Mouse (Mus musculus): ENCODE data around the gene Serpinh1. TPM values are rescaled to one million over a fixed set of nuclear protein-coding genes. Genes with fewer than 3 reads are reported as not detected.

The Serpinh1 gene
- polyA plus RNA-seq, 1 experiment from 2014 or later, result 1,149 TPM

- H3K27me3 ChIP-seq (ENCODE audit: control insufficient read depth, insufficient read depth, low read length), result peaks cover 9% of the 10 kb centered on the region
- no peak overlapping the region for H3K9ac ChIP-seq (ENCODE audit: low read length)
- H3K27ac ChIP-seq (ENCODE audit: low read length), result no peak overlapping the region
- H3K9me3 ChIP-seq (replicated peaks; ENCODE audit: control insufficient read depth, low read length), result no peaks in the 10 kb centered on the region
- H3K36me3 ChIP-seq (ENCODE audit: control insufficient read depth, insufficient read depth), result no peaks in the 10 kb centered on the region
- no peak overlapping the region for H3K4me3 ChIP-seq (ENCODE audit: low read length)
- WGBS, result 74% methylated on average over 6 of the region's 6 CpGs
- peaks cover 4% of the 10 kb centered on the region; the same call in 1 of the 2 replicates for H3K4me1 ChIP-seq (ENCODE audit: control insufficient read depth, insufficient read depth, low read length)
- no peak overlapping the region for H3K4me2 ChIP-seq (ENCODE audit: low read depth, low read length)
- no peak for ATAC-seq (replicated peaks; ENCODE audit: extremely low read depth, insufficient read depth, low FRiP score)
Observed at GRCm38 (mm10) chr7:99322691-99323320, 30.2 kb downstream of the Serpinh1 start.

GRCm38 (mm10) chr7:99320524-99320923 lies 32.5 kb downstream of the Serpinh1 start:
- no peak overlapping the region for H3K4me3 ChIP-seq (ENCODE audit: low read length)
- H3K4me1 ChIP-seq (ENCODE audit: control insufficient read depth, insufficient read depth, low read length), result peaks cover 4% of the 10 kb centered on the region; the same call in 1 of the 2 replicates
- H3K36me3 ChIP-seq (ENCODE audit: control insufficient read depth, insufficient read depth), result no peaks in the 10 kb centered on the region
- no peak overlapping the region for H3K27ac ChIP-seq (ENCODE audit: low read length)
- H3K27me3 ChIP-seq (ENCODE audit: control insufficient read depth, insufficient read depth, low read length), result peaks cover 4% of the 10 kb centered on the region
- no peak overlapping the region for H3K9ac ChIP-seq (ENCODE audit: low read length)
- H3K9me3 ChIP-seq (replicated peaks; ENCODE audit: control insufficient read depth, low read length), result no peaks in the 10 kb centered on the region
- WGBS, result 44% methylated on average over 14 of the region's 14 CpGs
- ATAC-seq (replicated peaks; ENCODE audit: extremely low read depth, insufficient read depth, low FRiP score), result no peak
- H3K4me2 ChIP-seq (ENCODE audit: low read depth, low read length), result no peak overlapping the region

- Histone ChIP-seq H3K4me3 (ENCODE audit: low read length) (no peak overlapping the region), H3K36me3 (ENCODE audit: control insufficient read depth, insufficient read depth) (no peaks in the 10 kb centered on the region), H3K4me2 (ENCODE audit: low read depth, low read length) (no peak overlapping the region), H3K9ac (ENCODE audit: low read length) (no peak overlapping the region), H3K9me3 (replicated peaks; ENCODE audit: control insufficient read depth, low read length) (no peaks in the 10 kb centered on the region), H3K27ac (ENCODE audit: low read length) (no peak overlapping the region), H3K4me1 (ENCODE audit: control insufficient read depth, insufficient read depth, low read length) (peaks cover 7% of the 10 kb centered on the region; the same call in 1 of the 2 replicates), H3K27me3 (ENCODE audit: control insufficient read depth, insufficient read depth, low read length) (no peaks in the 10 kb centered on the region; the same call in 1 of the 2 replicates)
- no peak for ATAC-seq (replicated peaks; ENCODE audit: extremely low read depth, insufficient read depth, low FRiP score)
- WGBS, result 78% methylated on average over 7 of the region's 7 CpGs
Observed at GRCm38 (mm10) chr7:99317475-99317874, 35.6 kb downstream of the Serpinh1 start.

GRCm38 (mm10) chr7:99316207-99316606 lies 36.8 kb downstream of the Serpinh1 start:
- H3K9ac ChIP-seq (ENCODE audit: low read length), result no peak overlapping the region
- no peaks in the 10 kb centered on the region for H3K9me3 ChIP-seq (replicated peaks; ENCODE audit: control insufficient read depth, low read length)
- ATAC-seq (replicated peaks; ENCODE audit: extremely low read depth, insufficient read depth, low FRiP score), result no peak
- no peak overlapping the region for H3K4me3 ChIP-seq (ENCODE audit: low read length)
- no peak overlapping the region for H3K27ac ChIP-seq (ENCODE audit: low read length)
- H3K27me3 ChIP-seq (ENCODE audit: control insufficient read depth, insufficient read depth, low read length), result no peaks in the 10 kb centered on the region; the same call in 1 of the 2 replicates
- 64% methylated on average over 7 of the region's 7 CpGs for WGBS
- no peaks in the 10 kb centered on the region for H3K36me3 ChIP-seq (ENCODE audit: control insufficient read depth, insufficient read depth)
- H3K4me2 ChIP-seq (ENCODE audit: low read depth, low read length), result no peak overlapping the region
- H3K4me1 ChIP-seq (ENCODE audit: control insufficient read depth, insufficient read depth, low read length), result peaks cover 12% of the 10 kb centered on the region

GRCm38 (mm10) chr7:99314565-99314964 lies 38.5 kb downstream of the Serpinh1 start:
- no peak overlapping the region for H3K4me2 ChIP-seq (ENCODE audit: low read depth, low read length)
- H3K4me1 ChIP-seq (ENCODE audit: control insufficient read depth, insufficient read depth, low read length), result peaks cover 9% of the 10 kb centered on the region
- H3K9me3 ChIP-seq (replicated peaks; ENCODE audit: control insufficient read depth, low read length), result no peaks in the 10 kb centered on the region
- no peak overlapping the region for H3K4me3 ChIP-seq (ENCODE audit: low read length)
- no peak; the same call in 1 of the 2 replicates for ATAC-seq (replicated peaks; ENCODE audit: extremely low read depth, insufficient read depth, low FRiP score)
- H3K27ac ChIP-seq (ENCODE audit: low read length), result no peak overlapping the region
- 77% methylated on average over 4 of the region's 4 CpGs for WGBS
- H3K9ac ChIP-seq (ENCODE audit: low read length), result no peak overlapping the region
- no peaks in the 10 kb centered on the region; the same call in 1 of the 2 replicates for H3K27me3 ChIP-seq (ENCODE audit: control insufficient read depth, insufficient read depth, low read length)
- no peaks in the 10 kb centered on the region for H3K36me3 ChIP-seq (ENCODE audit: control insufficient read depth, insufficient read depth)

GRCm38 (mm10) chr7:99313253-99313652 lies 39.8 kb downstream of the Serpinh1 start:
- no peak overlapping the region for H3K4me3 ChIP-seq (ENCODE audit: low read length)
- peaks cover 9% of the 10 kb centered on the region for H3K4me1 ChIP-seq (ENCODE audit: control insufficient read depth, insufficient read depth, low read length)
- no peak overlapping the region for H3K4me2 ChIP-seq (ENCODE audit: low read depth, low read length)
- WGBS, result 67% methylated on average over 8 of the region's 8 CpGs
- no peaks in the 10 kb centered on the region for H3K9me3 ChIP-seq (replicated peaks; ENCODE audit: control insufficient read depth, low read length)
- H3K36me3 ChIP-seq (ENCODE audit: control insufficient read depth, insufficient read depth), result no peaks in the 10 kb centered on the region
- H3K27me3 ChIP-seq (ENCODE audit: control insufficient read depth, insufficient read depth, low read length), result no peaks in the 10 kb centered on the region
- no peak for ATAC-seq (replicated peaks; ENCODE audit: extremely low read depth, insufficient read depth, low FRiP score)
- H3K9ac ChIP-seq (ENCODE audit: low read length), result no peak overlapping the region
- H3K27ac ChIP-seq (ENCODE audit: low read length), result no peak overlapping the region

- 54% methylated on average over 8 of the region's 8 CpGs for WGBS
- Histone ChIP-seq H3K36me3 (ENCODE audit: control insufficient read depth, insufficient read depth) (no peaks in the 10 kb centered on the region), H3K27ac (ENCODE audit: low read length) (no peak overlapping the region), H3K9ac (ENCODE audit: low read length) (no peak overlapping the region), H3K27me3 (ENCODE audit: control insufficient read depth, insufficient read depth, low read length) (no peaks in the 10 kb centered on the region), H3K4me1 (ENCODE audit: control insufficient read depth, insufficient read depth, low read length) (peaks cover 9% of the 10 kb centered on the region), H3K4me3 (ENCODE audit: low read length) (no peak overlapping the region), H3K9me3 (replicated peaks; ENCODE audit: control insufficient read depth, low read length) (no peaks in the 10 kb centered on the region), H3K4me2 (ENCODE audit: low read depth, low read length) (no peak overlapping the region)
- no peak for ATAC-seq (replicated peaks; ENCODE audit: extremely low read depth, insufficient read depth, low FRiP score)
Observed at GRCm38 (mm10) chr7:99312671-99313143, 40.3 kb downstream of the Serpinh1 start.

GRCm38 (mm10) chr7:99312058-99312457 lies 41.0 kb downstream of the Serpinh1 start:
- Histone ChIP-seq H3K9ac (ENCODE audit: low read length) (no peak overlapping the region), H3K27ac (ENCODE audit: low read length) (no peak overlapping the region), H3K36me3 (ENCODE audit: control insufficient read depth, insufficient read depth) (no peaks in the 10 kb centered on the region), H3K9me3 (replicated peaks; ENCODE audit: control insufficient read depth, low read length) (no peaks in the 10 kb centered on the region), H3K27me3 (ENCODE audit: control insufficient read depth, insufficient read depth, low read length) (no peaks in the 10 kb centered on the region), H3K4me3 (ENCODE audit: low read length) (no peak overlapping the region), H3K4me2 (ENCODE audit: low read depth, low read length) (no peak overlapping the region), H3K4me1 (ENCODE audit: control insufficient read depth, insufficient read depth, low read length) (peaks cover 14% of the 10 kb centered on the region)
- WGBS, result 33% methylated on average over 4 of the region's 4 CpGs
- ATAC-seq (replicated peaks; ENCODE audit: extremely low read depth, insufficient read depth, low FRiP score), result no peak

GRCm38 (mm10) chr7:99311433-99311832 lies 41.6 kb downstream of the Serpinh1 start:
- H3K9ac ChIP-seq (ENCODE audit: low read length), result no peak overlapping the region
- H3K4me2 ChIP-seq (ENCODE audit: low read depth, low read length), result no peak overlapping the region
- no peaks in the 10 kb centered on the region for H3K9me3 ChIP-seq (replicated peaks; ENCODE audit: control insufficient read depth, low read length)
- ATAC-seq (replicated peaks; ENCODE audit: extremely low read depth, insufficient read depth, low FRiP score), result no peak
- H3K4me3 ChIP-seq (ENCODE audit: low read length), result no peak overlapping the region
- H3K36me3 ChIP-seq (ENCODE audit: control insufficient read depth, insufficient read depth), result no peaks in the 10 kb centered on the region
- 62% methylated on average over 7 of the region's 7 CpGs for WGBS
- H3K27ac ChIP-seq (ENCODE audit: low read length), result no peak overlapping the region
- peaks cover 20% of the 10 kb centered on the region for H3K4me1 ChIP-seq (ENCODE audit: control insufficient read depth, insufficient read depth, low read length)
- H3K27me3 ChIP-seq (ENCODE audit: control insufficient read depth, insufficient read depth, low read length), result no peaks in the 10 kb centered on the region

All from heart, embryonic 16.5 days (tissue).